Mouse (Mus musculus): ENCODE results near the gene Slc37a2. TPM values are rescaled to one million over a fixed set of nuclear protein-coding genes. Genes with fewer than 3 reads are reported as not detected.
A peak's percentile ranks its signal among the peaks of the same experiment; 100 is the strongest.
"Not testable (repeated sequence)": the region's sequence is repeated elsewhere in the genome, so short reads cannot be mapped to it uniquely, and the experiment has no call there.

Gene Slc37a2
- 1.7 and 2.0 TPM in 2 replicates for polyA plus RNA-seq (2016; fragmentation: Nextera tagmentation; extraction: Ambion mirVana)

DNA sequence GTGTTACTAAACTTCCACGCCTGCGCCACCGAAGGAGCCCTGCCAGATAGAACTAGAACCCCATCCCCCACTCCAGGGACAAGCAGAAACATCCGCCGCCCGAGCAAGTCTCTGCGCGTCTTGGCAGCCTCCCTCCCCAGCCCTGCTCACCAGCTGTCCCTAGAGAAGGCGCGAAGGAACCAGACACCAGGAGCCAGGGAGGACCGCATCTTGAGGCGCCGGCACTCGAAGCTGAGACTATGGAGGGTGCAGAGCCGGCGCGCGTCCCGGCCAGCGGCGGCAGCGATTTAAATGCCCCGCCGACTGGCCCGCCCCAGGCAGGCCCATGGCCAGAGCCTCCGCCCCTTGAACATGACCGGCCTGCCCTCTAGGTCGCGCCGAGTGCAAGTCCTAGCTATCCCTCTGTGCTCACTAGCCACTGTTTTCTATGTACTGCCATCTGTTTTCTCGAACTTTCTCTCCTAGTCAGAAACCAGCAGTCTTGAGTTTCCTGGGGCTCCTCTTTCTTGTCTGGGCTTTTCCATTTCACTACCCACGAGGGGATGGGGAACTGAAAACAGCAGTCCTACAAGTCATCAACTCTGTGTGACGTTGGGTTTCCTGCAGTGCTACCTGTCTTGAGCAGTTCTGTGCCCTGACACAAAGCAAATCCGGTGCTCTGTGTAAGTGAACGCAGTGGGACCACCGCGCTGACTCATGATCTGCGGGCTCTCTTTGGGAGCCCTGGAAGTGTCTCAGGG lies at the start of gene Slc37a2:
Gene Slc37a2, minus strand, starts transcription at position 590 of the 740 bp plus-strand sequence.
- peak; percentile 55; the same call in 1 of the 2 replicates for ATAC-seq (ENCODE audit: insufficient number of reproducible peaks, insufficient read depth, low FRiP score, low TSS enrichment)

DNA sequence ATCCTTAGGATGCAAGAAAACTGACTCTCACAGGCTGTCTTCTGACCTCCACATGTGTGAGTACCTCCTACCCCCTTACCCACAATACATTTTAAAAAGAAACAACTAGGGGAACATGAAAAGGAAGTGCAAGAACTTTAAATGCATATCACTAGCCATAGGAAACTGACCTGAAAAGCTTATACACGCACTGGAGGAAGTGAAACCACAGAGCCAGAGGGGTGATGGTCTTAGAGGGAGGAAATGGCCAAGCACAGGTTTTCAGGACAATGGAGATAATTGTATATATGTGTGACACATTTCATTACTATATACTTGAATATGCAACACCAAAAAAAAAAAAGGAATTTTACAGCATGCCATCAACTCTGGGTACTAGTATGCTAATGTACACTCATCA lies 46.2 kb upstream of the Slc37a2 start:
- Histone ChIP-seq H3K4me3 (no peak overlapping the region), H3K27me3 (no peaks in the 10 kb centered on the region), H3K36me3 (no peaks in the 10 kb centered on the region), H3K9me3 (no peaks in the 10 kb centered on the region), H3K4me1 (no peaks in the 10 kb centered on the region), H3K4me2 (replicated peaks) (no peak overlapping the region), H3K9ac (no peak overlapping the region), H3K27ac (no peak overlapping the region)
- ATAC-seq (ENCODE audit: insufficient number of reproducible peaks, insufficient read depth, low FRiP score, low TSS enrichment), result no peak
- 87% methylated on average over 1 of the region's 1 CpGs for WGBS

More for the DNA sequence above, at the start of gene Slc37a2:
- Histone ChIP-seq H3K9ac (peak within 1 kb of the TSS; percentile 57), H3K4me1 (peaks cover 5% of the 10 kb centered on the region; the same call in 1 of the 2 replicates), H3K27ac (no peak within 1 kb of the TSS), H3K4me2 (replicated peaks) (peak within 1 kb of the TSS; percentile 95), H3K36me3 (no peaks in the 10 kb centered on the region), H3K4me3 (peak within 1 kb of the TSS; percentile 44), H3K9me3 (no peaks in the 10 kb centered on the region), H3K27me3 (no peaks in the 10 kb centered on the region)
- WGBS, result 2% methylated on average over 38 of the region's 38 CpGs

DNA sequence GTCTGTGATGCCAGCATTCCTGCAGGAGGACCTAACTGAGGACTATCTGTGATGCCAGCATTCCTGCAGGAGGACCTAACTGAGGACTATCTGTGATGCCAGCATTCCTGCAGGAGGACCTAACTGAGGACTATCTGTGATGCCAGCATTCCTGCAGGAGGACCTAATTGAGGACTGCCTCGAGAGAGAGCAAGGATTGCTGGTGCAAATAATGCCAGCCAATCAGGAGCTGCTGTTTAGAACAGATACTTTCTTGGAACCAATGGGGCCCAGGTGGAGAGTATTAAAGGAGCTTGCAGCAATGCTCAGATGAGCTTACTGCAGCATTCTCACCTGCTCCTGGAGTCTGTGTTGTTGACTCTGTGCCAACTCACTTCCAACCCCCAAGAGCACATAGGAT lies 45.0 kb upstream of the Slc37a2 start:
- H3K4me3 ChIP-seq; H3K4me2 ChIP-seq (replicated peaks); H3K27ac ChIP-seq; H3K27me3 ChIP-seq; H3K4me1 ChIP-seq; H3K9ac ChIP-seq; H3K9me3 ChIP-seq; ATAC-seq (ENCODE audit: insufficient number of reproducible peaks, insufficient read depth, low FRiP score, low TSS enrichment); H3K36me3 ChIP-seq: not testable (repeated sequence)
- 52% methylated on average over 1 of the region's 1 CpGs for WGBS

DNA sequence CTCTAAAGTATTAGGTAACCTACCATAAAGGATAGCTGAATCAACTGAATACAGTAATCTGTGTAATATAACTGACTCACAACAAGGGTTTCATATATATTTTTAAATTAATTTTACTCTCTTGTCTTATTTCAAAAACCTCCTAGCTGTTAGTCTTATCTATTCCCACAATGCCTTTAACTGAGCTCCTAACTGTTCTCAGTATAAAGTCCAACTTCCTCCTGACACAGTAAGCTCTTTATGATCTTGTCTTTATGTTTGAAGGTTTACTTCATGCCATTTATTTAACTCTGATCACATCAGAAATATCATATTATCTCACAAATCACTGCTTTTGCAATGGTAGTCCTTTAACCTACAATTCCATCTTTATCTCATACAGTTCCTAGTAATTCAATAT lies 40.0 kb upstream of the Slc37a2 start:
- no peaks in the 10 kb centered on the region for H3K4me1 ChIP-seq
- no peak overlapping the region for H3K4me3 ChIP-seq
- no peak for ATAC-seq (ENCODE audit: insufficient number of reproducible peaks, insufficient read depth, low FRiP score, low TSS enrichment)
- no peak overlapping the region for H3K27ac ChIP-seq
- H3K4me2 ChIP-seq (replicated peaks), result no peak overlapping the region
- no peak overlapping the region for H3K9ac ChIP-seq
- H3K36me3 ChIP-seq, result no peaks in the 10 kb centered on the region
- no peaks in the 10 kb centered on the region for H3K27me3 ChIP-seq
- H3K9me3 ChIP-seq, result no peaks in the 10 kb centered on the region

DNA sequence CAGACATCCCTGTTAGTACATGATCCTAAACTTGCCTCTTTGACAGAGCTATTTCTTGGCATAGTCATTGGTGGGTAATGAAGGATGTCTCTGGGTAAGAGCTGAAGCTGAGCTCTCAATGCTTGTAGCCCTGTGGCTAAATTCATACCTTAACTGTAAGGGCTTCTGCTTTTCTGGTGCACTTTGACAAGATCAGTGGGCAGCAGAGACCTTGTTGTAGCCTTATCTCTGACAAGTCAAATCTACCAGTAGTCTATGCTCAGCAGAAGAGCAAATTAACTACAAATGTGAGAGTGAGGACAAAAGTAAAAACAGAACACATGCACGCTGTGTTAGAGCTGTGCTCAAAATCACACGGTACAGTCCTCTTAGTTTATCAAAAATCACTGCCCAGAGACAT lies 11.1 kb upstream of the Slc37a2 start:
- H3K4me3 ChIP-seq, result no peak overlapping the region
- WGBS, result 78% methylated on average over 2 of the region's 2 CpGs
- no peaks in the 10 kb centered on the region for H3K36me3 ChIP-seq
- H3K4me1 ChIP-seq, result no peaks in the 10 kb centered on the region
- H3K9ac ChIP-seq, result no peak overlapping the region
- no peaks in the 10 kb centered on the region for H3K27me3 ChIP-seq
- H3K9me3 ChIP-seq, result no peaks in the 10 kb centered on the region
- ATAC-seq (ENCODE audit: insufficient number of reproducible peaks, insufficient read depth, low FRiP score, low TSS enrichment), result no peak
- H3K27ac ChIP-seq, result no peak overlapping the region
- H3K4me2 ChIP-seq (replicated peaks), result no peak overlapping the region

DNA sequence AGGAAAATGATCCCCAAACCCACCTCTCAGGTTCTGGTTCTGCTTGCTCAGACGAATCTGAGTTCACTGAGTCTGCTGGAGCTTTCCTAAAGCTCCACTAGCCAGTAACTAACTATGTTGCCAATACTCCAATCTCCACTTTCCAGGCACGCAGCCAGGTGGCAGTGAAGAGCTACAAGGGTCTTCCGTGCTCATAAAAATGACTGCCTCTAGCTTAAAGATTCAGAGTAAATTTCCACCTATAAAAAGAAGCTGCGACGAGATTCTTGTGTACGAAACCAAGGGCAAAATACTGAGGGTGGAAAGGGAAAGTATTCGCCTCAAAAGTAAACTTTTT lies 319 bp upstream of the Slc37a2 start:
- Histone ChIP-seq H3K9me3 (no peaks in the 10 kb centered on the region), H3K36me3 (no peaks in the 10 kb centered on the region), H3K4me2 (replicated peaks) (peak overlapping the region; percentile 95), H3K27ac (no peak overlapping the region), H3K4me3 (peak overlapping the region; percentile 44), H3K27me3 (no peaks in the 10 kb centered on the region), H3K9ac (peak overlapping the region; percentile 57; the same call in 1 of the 2 replicates), H3K4me1 (peaks cover 5% of the 10 kb centered on the region; the same call in 1 of the 2 replicates)
- 0 out of 2 replicates have a peak, but pooled peaks have one; percentile 54 for ATAC-seq (ENCODE audit: insufficient number of reproducible peaks, insufficient read depth, low FRiP score, low TSS enrichment)
- WGBS, result 34% methylated on average over 7 of the region's 7 CpGs

DNA sequence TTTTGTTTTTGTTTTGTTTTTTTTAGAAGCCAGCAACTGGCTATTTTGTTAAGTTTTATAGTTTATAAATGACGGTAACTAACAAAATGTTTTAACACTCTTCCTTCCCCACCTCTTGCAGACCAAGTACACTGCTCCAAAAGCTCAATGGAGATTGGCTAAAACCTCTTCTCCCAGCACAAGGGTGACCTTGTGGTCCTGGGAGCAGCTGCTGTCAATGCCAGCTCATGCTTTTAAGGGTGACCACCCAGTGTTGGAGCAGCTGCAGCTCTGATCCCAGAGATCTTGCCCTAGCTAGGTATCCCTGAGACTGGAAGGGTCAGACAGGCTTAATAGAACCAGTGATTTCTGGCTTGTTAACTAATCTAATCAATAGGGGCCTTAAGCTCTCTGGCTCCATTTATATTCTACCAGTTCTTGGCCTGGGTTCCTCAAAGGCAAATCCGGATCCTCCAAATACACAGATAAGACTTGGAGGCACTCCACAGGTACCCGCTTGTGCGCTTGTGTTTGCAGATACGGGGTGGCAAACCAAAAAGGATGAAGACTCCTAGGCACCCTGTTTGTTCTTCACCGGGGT lies 917 bp downstream of the Slc37a2 start:
- Histone ChIP-seq H3K4me1 (peaks cover 5% of the 10 kb centered on the region; the same call in 1 of the 2 replicates), H3K36me3 (no peaks in the 10 kb centered on the region), H3K4me2 (replicated peaks) (peak overlapping the region; percentile 95), H3K4me3 (peak overlapping the region; percentile 44), H3K9ac (peak overlapping the region; percentile 57; the same call in 1 of the 2 replicates), H3K27ac (no peak overlapping the region), H3K27me3 (no peaks in the 10 kb centered on the region), H3K9me3 (no peaks in the 10 kb centered on the region)
- no peak for ATAC-seq (ENCODE audit: insufficient number of reproducible peaks, insufficient read depth, low FRiP score, low TSS enrichment)
- WGBS, result 21% methylated on average over 6 of the region's 6 CpGs

DNA sequence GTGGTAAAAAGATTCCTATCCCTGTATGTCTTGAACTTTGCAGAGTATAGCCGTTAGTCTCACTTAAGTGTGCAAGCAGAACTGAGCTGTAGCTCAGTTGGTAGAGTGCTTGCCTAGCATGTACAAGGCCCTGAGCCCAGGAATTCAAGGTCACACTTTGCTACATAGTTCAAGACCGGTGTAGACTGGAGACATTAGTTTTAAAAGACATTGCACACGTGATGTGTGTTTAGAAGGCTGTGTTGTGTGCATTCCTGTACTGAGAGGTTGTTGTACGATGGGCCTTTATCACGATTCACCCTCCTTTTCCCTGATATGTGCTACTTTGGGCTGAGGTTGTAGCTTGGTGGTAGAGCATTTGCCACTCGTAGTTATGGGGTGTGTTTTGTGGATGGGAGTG lies 4.9 kb downstream of the Slc37a2 start:
- H3K4me2 ChIP-seq (replicated peaks), result no peak overlapping the region
- 84% methylated on average over 6 of the region's 6 CpGs for WGBS

DNA sequence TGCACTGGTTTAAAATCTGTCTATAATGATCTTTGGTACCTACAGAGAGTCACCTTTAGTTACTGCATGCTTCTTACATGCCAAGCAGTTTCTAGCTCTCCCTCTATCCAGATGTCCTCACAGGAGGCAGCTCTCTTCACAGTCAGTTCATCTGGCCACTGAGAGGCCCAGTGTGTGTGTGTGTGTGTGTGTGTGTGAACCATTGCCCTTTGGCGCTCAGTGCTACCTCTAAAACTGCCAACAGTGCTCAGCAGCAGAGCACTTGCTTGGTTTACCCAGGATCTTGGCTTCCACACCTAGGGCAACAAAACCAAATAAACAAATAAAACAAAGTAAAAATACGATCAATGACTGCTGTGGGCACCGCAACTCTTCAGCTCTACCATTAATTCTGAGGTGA lies 5.6 kb downstream of the Slc37a2 start:
- Histone ChIP-seq H3K36me3 (no peaks in the 10 kb centered on the region), H3K9me3 (no peaks in the 10 kb centered on the region), H3K4me1 (peaks cover 5% of the 10 kb centered on the region; the same call in 1 of the 2 replicates), H3K9ac (no peak overlapping the region), H3K27me3 (no peaks in the 10 kb centered on the region), H3K4me3 (no peak overlapping the region), H3K27ac (no peak overlapping the region), H3K4me2 (replicated peaks) (no peak overlapping the region)
- ATAC-seq (ENCODE audit: insufficient number of reproducible peaks, insufficient read depth, low FRiP score, low TSS enrichment), result no peak
- WGBS, result 82% methylated on average over 3 of the region's 3 CpGs

More for the DNA sequence above, 4.9 kb downstream of the Slc37a2 start:
- H3K4me1 ChIP-seq, result peaks cover 5% of the 10 kb centered on the region; the same call in 1 of the 2 replicates
- H3K36me3 ChIP-seq, result no peaks in the 10 kb centered on the region
- no peak for ATAC-seq (ENCODE audit: insufficient number of reproducible peaks, insufficient read depth, low FRiP score, low TSS enrichment)
- no peaks in the 10 kb centered on the region for H3K9me3 ChIP-seq
- H3K27me3 ChIP-seq, result no peaks in the 10 kb centered on the region
- H3K27ac ChIP-seq, result no peak overlapping the region
- no peak overlapping the region for H3K9ac ChIP-seq
- no peak overlapping the region for H3K4me3 ChIP-seq

DNA sequence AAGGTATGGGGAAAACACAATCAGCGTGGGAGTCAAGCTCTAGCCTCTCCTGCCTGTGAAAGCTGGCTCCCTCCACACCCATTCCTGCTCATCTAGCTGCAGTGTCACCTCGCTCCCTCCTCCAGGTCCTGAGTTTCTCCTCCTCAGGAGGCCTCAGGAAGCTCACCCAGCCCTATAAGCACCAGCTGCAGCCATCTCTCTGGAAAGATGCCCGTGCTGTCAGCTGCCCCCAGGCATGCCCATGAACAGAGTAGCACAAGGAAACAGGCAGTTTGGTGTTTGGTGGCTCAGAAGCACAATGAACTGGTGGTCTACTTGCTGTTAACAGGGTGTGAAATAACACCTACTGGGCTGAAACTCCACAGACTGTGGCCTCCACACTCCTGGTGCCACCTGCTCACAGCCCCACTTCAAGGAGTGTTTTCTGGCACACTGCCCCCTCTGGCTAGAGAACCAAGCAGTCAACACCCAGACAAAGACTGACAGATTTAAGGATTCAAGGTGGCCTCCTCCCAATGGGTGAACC lies 7.1 kb downstream of the Slc37a2 start:
- H3K27ac ChIP-seq, result no peak overlapping the region
- ATAC-seq (ENCODE audit: insufficient number of reproducible peaks, insufficient read depth, low FRiP score, low TSS enrichment), result no peak
- H3K4me2 ChIP-seq (replicated peaks), result no peak overlapping the region
- no peak overlapping the region for H3K4me3 ChIP-seq
- H3K4me1 ChIP-seq, result no peaks in the 10 kb centered on the region; the same call in 1 of the 2 replicates
- no peaks in the 10 kb centered on the region for H3K36me3 ChIP-seq
- WGBS, result 42% methylated on average over 3 of the region's 3 CpGs
- no peak overlapping the region for H3K9ac ChIP-seq
- no peaks in the 10 kb centered on the region for H3K9me3 ChIP-seq
- H3K27me3 ChIP-seq, result no peaks in the 10 kb centered on the region

DNA sequence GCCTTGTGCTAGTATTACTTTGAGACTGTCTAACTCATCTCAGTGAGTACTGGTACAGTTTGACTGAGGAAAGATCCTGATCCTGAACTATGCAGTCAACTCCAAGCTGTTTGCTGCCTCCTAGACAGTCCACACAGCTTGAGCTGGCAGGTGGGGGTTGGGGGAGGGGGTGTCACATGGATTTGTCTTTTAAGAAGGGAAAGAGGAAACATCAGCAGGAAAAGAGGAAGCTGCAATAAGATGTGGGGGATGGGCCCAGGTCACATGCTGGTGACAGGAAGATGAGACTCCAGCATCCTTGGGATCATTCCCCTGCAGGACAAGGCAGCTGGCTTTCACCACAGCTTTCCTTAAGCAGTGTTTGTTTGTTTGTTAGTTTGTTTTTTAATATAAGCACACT lies 8.1 kb downstream of the Slc37a2 start:
- Histone ChIP-seq H3K4me1 (no peaks in the 10 kb centered on the region; the same call in 1 of the 2 replicates), H3K4me2 (replicated peaks) (no peak overlapping the region), H3K36me3 (no peaks in the 10 kb centered on the region), H3K9ac (no peak overlapping the region), H3K9me3 (no peaks in the 10 kb centered on the region), H3K27me3 (no peaks in the 10 kb centered on the region), H3K27ac (no peak overlapping the region), H3K4me3 (no peak overlapping the region)
- no peak for ATAC-seq (ENCODE audit: insufficient number of reproducible peaks, insufficient read depth, low FRiP score, low TSS enrichment)

DNA sequence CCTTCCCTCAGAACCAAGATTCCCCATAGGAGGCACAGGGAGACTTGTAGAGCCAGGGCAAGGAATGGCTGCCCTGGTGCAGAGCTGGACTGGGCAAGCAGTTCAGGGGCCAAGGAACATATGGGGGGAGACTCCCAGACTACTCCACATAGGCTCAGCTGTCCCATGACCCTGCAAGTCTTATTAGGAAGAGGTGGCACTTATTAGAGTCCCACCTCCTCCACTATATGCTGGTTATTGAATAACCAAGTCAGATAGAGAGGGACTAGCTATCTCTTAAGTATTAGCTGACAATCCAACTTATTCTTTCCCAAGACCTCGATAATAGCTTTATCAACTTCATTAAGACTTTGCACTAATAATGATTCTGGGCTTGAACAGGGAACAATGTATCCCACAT lies 9.7 kb downstream of the Slc37a2 start:
- Histone ChIP-seq H3K27ac (no peak overlapping the region), H3K9me3 (no peaks in the 10 kb centered on the region), H3K36me3 (no peaks in the 10 kb centered on the region), H3K4me3 (no peak overlapping the region), H3K4me2 (replicated peaks) (no peak overlapping the region), H3K4me1 (no peaks in the 10 kb centered on the region; the same call in 1 of the 2 replicates), H3K27me3 (no peaks in the 10 kb centered on the region), H3K9ac (no peak overlapping the region)
- no peak for ATAC-seq (ENCODE audit: insufficient number of reproducible peaks, insufficient read depth, low FRiP score, low TSS enrichment)
- WGBS, result 97% methylated on average over 1 of the region's 1 CpGs

All from embryonic facial prominence, embryonic 12.5 days (tissue).